Mouse (Mus musculus) T-helper 17 cell (primary cell): ENCODE results near the gene Ankra2.

ENCODE experiments used
- in situ Hi-C, 2 experiments: fragments of 300-600 bp; cut with MboI, MseI; formaldehyde crosslinking; loops; 1 replicate in 1 of 2; 2 replicates in 1 of 2; pipeline ENCODE4 v1.15.1; 2025; ENCODE audit warnings: high pct_unique_total_duplicates in 2 of 2

The Ankra2 gene

GRCm38 (mm10) chr13:98291712-98292111, 28.8 kb downstream of the Ankra2 start:
- in situ Hi-C loops, result no loop called here

DNA sequence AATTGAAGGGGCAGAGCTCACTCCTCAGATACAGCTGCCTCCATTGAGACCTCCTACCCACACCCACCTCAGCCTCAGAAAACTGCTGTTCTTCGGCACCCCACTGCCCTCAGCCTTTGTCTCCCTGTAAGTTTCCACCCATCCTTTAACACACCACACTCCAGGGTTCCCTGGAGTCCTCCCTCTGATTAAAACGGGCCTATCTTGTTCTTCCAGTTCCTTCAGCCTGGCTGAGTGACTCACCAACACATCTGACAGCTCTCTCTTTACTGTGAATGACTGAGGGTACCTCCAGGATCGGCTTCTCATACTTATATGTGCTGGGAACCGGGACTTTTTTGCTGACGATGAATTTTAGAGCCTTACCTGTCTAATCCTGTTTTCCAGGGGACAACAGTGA, 33.2 kb downstream of the Ankra2 start:
- in situ Hi-C loops, result no loop called here

DNA sequence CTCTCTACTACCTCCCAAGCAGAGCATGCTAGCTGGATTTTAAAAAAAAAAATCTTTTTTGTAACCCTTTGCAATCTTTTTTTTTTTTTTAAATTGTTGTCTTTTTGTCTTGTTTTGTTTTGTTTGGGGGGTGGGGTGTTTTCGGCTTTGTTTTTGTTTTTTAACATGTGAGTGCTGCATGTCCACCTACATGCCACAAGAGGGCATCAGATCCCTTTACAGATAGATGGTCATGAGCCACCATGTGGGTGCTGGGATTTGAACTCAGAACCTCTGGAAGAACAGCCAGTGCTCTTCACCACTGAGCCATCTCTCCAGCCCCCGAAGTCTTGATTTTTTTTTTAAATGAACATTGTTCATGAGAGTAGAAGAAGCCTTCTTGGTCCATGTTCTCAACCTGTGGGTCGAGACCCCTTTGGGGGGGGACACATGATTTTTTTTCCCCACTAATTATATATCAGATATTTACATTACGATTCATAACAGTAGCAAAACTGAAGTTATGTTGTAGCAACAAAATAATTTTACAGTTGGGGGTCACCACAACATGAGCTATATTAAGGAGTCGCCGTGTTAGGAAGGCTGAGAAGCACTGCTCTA, 35.1 kb downstream of the Ankra2 start:
- in situ Hi-C loops, result no loop called here

DNA sequence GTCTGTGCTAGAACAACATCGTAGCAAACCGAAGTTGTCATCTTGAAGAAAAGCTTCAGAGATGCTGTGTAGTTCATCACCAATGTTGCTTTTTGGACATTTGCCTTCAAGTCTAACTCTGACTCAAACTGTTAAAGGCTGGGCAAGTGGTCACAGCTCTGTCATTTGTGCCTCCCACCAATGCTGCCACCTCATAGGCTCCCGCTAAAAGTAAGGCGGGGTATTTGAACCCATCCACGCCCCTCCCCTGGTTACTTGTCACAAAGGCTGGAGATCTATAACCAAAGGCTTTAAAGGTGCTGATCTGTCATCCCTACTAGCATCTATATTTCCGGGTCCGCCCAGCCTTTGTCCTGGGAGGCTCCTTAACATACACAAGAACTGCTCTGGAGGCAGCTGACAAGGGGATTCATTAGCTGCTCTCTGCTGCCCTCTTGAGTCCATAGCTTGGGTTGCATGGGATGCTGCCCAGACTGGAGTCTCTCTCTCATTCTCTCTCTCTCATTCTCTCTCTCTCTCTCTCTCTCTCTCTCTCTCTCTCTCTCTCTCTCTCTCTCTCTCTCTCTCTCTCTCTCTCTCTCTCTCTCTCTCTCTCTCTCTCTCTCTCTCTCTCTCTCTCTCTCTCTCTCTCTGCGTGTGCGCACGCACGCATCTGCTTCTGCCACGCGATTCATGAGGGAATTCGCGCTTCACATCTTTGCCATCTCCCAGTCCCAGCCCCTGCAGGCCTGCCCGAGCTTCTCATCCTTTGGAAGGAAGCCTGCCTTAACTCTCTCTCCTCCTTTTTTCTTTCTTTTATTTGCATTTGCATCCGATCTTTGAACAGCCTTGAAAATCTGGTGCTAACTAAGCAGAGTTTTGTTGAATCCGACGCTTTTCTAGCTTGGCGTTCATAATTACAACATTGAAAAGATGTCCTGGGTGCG, 36.2 kb downstream of the Ankra2 start:
- in situ Hi-C loops, result no loop called here

- in situ Hi-C loops, result loop anchor here (25.0 kb wide), 2 partner anchors 507 to 1807 kb away; partner anchors contain the start of genes Bdp1 (in 1 of the 2), Fcho2 (in 1 of the 2), Serf1 (in 1 of the 2) and Smn1 (in 1 of the 2)
These were observed 42.4 kb downstream of the Ankra2 start for GRCm38 (mm10) chr13:98305257-98305656.

DNA sequence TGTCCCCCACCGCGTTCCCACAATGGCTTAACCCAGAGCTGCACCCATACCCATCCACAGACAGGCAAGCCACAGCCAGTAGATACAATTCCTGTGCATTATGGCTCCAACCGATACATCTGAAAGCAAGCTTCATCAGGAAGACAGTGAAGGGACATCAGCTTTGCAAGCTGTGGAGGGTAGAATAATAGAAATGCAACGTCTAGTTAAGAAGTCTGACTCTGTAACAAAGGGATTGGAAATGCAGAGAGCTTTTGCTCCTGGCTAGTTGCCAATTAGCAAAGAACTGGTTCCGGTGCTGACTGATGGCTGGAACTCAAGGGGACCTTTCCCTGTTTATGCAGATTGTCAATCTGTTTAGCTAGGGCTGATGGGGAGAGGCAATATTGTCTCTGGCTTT, 43.5 kb downstream of the Ankra2 start:
- in situ Hi-C loops, result loop anchor here (25.0 kb wide), 2 partner anchors 506 to 1806 kb away; partner anchors contain the start of genes Bdp1 (in 1 of the 2), Fcho2 (in 1 of the 2), Serf1 (in 1 of the 2) and Smn1 (in 1 of the 2)

GRCm38 (mm10) chr13:98306852-98307475, 44.1 kb downstream of the Ankra2 start:
- in situ Hi-C loops, result loop anchor here (25.0 kb wide), 2 partner anchors 505 to 1805 kb away; partner anchors contain the start of genes Bdp1 (in 1 of the 2), Fcho2 (in 1 of the 2), Serf1 (in 1 of the 2) and Smn1 (in 1 of the 2)

- in situ Hi-C loops, result loop anchor here (25.0 kb wide), 2 partner anchors 504 to 1804 kb away; partner anchors contain the start of genes Bdp1 (in 1 of the 2), Fcho2 (in 1 of the 2), Serf1 (in 1 of the 2) and Smn1 (in 1 of the 2)
These were observed 45.1 kb downstream of the Ankra2 start for GRCm38 (mm10) chr13:98308004-98308403.

DNA sequence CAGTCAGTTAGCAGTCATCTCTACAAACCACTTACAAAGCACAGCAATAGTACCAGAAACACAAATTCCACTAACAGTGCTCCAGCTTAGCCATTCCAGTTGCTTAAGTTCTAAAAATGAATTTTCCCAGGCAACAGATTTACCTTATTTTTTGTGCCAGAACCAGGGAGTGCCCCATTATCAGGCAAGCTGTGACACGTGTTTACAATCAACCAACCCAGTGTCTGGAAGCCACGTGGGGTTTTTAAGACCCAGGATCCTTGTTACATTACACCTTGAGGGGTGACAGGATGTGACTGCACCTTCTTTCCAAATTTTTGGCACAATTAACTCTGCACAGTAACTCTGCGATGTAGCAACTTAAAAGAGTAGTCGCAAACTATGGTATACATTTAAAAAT, 45.9 kb downstream of the Ankra2 start:
- in situ Hi-C loops, result loop anchor here (25.0 kb wide), 2 partner anchors 504 to 1804 kb away; partner anchors contain the start of genes Bdp1 (in 1 of the 2), Fcho2 (in 1 of the 2), Serf1 (in 1 of the 2) and Smn1 (in 1 of the 2)

DNA sequence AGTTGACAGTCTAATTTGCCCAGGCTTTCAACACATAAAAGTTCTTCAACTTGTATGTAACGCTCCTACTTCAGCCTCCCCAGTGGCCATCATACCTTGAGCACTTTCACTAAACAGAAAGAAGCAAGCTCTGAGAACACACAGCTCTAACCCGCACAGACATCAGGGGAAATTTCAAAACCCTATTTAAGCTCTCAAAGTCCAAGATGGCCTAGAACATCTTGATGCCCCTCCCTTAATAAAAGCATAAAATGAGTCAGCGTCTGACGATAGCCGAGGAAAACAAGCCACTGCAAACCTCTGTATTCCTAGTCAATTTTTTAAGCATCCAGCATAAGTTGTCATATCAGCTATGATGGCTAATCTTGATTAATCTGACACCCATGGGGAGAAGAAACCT, 48.7 kb downstream of the Ankra2 start:
- in situ Hi-C loops, result loop anchor here (5.0 to 25.0 kb wide), 4 partner anchors 49 to 1801 kb away; partner anchors contain the start of genes Ankra2 (in 1 of the 2), Bdp1 (in 1 of the 2), Fcho2 (in 1 of the 2) and Serf1 (in 1 of the 2)

GRCm38 (mm10) chr13:98313631-98314030, 50.8 kb downstream of the Ankra2 start:
- in situ Hi-C loops, result loop anchor here (5.0 to 25.0 kb wide), 4 partner anchors 51 to 1799 kb away; partner anchors contain the start of genes Ankra2 (in 1 of the 2), Bdp1 (in 1 of the 2), Fcho2 (in 1 of the 2) and Serf1 (in 1 of the 2)

DNA sequence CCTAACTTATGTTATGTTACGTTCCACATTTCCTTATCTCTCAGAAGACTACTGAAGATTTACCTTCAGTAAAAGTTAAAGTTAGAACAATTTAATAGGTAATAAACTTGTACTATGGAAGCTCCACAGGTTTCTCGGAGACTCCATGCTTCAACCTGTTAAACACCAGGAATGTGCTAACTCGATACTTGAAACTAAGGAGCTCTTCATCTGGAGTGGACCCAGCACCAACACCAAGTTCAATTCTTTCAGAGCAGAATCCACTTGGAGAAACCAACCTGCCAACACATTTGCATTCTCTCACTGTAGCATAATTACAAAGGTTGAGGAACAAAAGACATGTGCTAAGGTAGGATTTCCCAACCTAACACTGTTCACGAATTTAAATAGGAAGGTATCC, 52.2 kb downstream of the Ankra2 start:
- in situ Hi-C loops, result loop anchor here (10.0 to 25.0 kb wide), 3 partner anchors 497 to 1797 kb away; partner anchors contain the start of genes Bdp1 (in 1 of the 2), Fcho2 (in 1 of the 2), Serf1 (in 1 of the 2) and Smn1 (in 1 of the 2)

- in situ Hi-C loops, result loop anchor here (10.0 to 25.0 kb wide), 3 partner anchors 496 to 1796 kb away; partner anchors contain the start of genes Bdp1 (in 1 of the 2), Fcho2 (in 1 of the 2), Serf1 (in 1 of the 2) and Smn1 (in 1 of the 2)
These were observed 53.2 kb downstream of the Ankra2 start for GRCm38 (mm10) chr13:98316140-98316479.

DNA sequence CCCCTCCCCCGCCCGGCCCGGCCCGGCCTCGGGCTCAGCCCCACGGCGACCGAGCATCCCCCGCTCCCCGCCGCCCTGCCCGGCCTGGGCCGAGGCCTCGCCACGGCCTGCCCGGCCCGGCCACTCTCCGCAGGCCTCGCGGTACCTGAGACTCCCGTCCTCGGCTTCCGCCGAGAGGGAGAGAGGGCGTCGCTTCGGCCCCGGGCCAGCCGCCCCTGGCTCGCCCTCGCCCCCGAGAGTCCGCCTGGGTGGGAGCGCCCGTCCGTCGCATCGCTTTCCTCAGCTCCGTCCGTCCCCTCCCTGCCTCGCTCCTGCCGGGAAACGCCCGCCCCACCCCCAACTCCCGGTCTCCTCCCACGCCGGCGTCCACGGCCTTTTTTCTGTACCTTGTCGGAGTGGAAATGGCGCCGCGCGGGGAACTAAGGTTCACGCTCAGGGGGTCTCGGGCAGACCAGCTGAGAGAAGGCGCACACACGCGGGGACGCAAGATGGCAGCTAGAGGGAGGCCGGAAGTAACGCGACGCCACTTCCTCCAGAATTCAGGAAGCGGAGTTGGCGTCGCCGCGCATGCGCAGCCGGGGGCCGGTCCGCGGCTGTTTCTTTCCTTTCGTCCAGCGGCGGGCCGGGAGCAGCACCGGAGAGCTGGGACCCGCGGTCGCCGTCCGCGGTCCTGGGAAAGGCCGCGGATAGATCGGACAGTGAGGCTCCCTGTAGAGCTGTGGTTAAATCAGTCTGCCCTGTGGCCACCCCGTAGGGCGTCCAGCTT, 53.8 kb downstream of the Ankra2 start, which contains the start of gene Btf3:
TSS of gene Btf3 (minus strand) at position 527 of the 766 bp plus-strand sequence.
- in situ Hi-C loops, result loop anchor here (10.0 to 25.0 kb wide), 3 partner anchors 496 to 1796 kb away; partner anchors contain the start of genes Bdp1 (in 1 of the 2), Fcho2 (in 1 of the 2), Serf1 (in 1 of the 2) and Smn1 (in 1 of the 2)

DNA sequence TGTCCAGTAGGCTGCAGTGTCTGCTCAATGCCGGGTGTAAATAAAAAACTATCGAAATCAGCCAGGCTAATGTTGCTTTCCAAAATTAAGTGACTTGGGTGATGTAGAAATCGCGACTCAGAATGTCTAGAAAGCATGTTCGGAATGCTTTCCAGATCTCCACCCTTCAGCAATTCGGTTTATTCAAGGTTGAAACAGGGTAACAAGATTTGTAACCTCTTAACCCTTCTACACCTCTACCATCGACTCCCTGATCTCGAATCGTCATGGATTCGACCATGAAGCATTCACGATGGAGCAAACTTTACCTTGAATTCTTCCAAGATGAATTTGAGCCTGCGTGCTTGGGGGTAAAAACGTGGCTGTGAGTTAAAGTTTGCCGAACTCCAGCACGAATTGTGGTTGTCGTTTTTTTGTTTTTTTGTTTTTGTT, 54.4 kb downstream of the Ankra2 start:
- in situ Hi-C loops, result loop anchor here (10.0 to 25.0 kb wide), 3 partner anchors 495 to 1795 kb away; partner anchors contain the start of genes Bdp1 (in 1 of the 2), Fcho2 (in 1 of the 2), Serf1 (in 1 of the 2) and Smn1 (in 1 of the 2)

- in situ Hi-C loops, result loop anchor here (10.0 to 25.0 kb wide), 3 partner anchors 494 to 1794 kb away; partner anchors contain the start of genes Bdp1 (in 1 of the 2), Fcho2 (in 1 of the 2), Serf1 (in 1 of the 2) and Smn1 (in 1 of the 2)
These were observed 55.0 kb downstream of the Ankra2 start for GRCm38 (mm10) chr13:98317911-98318310.
